Mouse (Mus musculus): ENCODE results near the gene Gnl3l. TPM values are rescaled to one million over a fixed set of nuclear protein-coding genes. Genes with fewer than 3 reads are reported as not detected.

The Gnl3l gene
- polyA plus RNA-seq, 1 experiment = 79.7 TPM

DNA sequence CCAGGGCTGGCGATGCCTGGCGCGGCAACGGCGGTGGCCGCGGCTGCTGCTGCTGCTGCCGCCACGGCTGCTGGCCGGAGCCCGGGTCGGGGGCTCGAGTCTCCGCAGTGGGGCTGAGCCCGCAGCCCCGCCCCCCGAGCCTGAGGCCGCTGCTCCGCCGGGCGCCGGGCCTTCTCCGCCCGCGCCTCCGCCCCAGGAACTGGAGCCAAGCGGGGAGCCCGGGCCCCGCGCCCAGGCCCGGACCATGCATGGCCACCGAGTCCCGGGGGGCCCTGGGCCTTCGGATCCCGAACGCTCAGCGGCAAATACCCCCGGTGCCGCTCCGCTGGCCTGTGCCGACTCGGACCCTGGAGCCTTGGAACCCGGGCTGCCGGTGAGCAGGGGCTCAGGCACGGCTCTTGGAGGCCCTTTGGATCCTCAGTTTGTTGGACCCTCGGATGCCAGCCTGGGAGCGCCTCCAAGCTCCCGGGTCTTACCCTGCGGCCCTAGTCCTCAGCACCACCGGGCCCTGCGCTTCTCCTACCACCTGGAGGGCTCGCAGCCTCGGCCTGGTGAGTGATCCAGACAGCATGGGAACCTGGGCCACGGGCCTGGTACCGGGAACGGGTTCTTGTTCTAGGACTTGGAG lies 30.4 kb upstream of the Gnl3l start:
- peak overlapping the region; percentile 89 for H3K27ac ChIP-seq (ENCODE audit: insufficient read depth, low read length)
- TF ChIP-seq CTCF (IDR thresholded peaks at IDR 0.05; ENCODE audit: extremely low read depth, insufficient read depth, low read length) (no peak), POLR2A (IDR thresholded peaks at IDR 0.05; ENCODE audit: extremely low read depth, insufficient read depth, low read length) (no peak)
- H3K4me3 ChIP-seq (ENCODE audit: insufficient read depth, low read length) = peak overlapping the region; percentile 51
- no peaks in the 10 kb centered on the region for H3K4me1 ChIP-seq (ENCODE audit: control insufficient read depth, insufficient read depth, low read length)

DNA sequence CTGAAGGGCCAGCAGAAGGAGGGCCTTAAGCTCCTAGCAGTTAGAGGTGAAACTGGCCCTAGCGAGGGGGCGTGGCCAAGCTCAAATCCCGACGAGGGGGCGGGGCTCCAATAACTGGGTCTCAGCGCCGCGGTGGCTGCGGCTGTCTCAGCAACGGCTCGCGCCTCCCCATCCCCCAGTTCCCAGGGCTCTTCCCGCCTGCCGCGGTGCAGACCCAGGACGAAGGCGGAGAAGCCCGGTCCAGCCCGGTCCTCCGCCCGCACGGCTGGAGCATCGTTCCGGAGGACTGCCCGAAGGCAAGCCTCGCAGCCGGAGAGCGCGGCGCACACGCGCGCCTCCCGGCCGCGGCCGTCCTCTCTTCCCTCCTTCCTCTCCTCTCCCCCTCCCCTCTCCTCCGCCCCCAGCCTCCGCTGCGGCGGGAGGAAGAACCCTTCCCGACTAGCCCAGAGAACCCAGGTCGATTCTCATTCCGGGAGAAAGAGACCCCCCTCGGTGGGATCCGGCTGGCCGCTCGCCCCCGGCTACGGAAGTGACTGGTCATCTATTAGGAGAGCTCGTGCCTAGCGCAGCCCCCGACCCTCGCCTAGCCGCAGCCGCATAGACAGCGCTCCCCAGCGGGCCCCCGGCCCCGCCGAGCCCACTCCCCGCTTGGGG lies 29.8 kb upstream of the Gnl3l start:
- Histone ChIP-seq H3K4me1 (ENCODE audit: control insufficient read depth, insufficient read depth, low read length) (no peaks in the 10 kb centered on the region), H3K4me3 (ENCODE audit: insufficient read depth, low read length) (peak overlapping the region; percentile 51), H3K27ac (ENCODE audit: insufficient read depth, low read length) (peak overlapping the region; percentile 89)
- no peak for TF ChIP-seq CTCF (IDR thresholded peaks at IDR 0.05; ENCODE audit: extremely low read depth, insufficient read depth, low read length)
- 0 out of 2 replicates have a peak, but pooled peaks have one; percentile 28 for TF ChIP-seq POLR2A (IDR thresholded peaks at IDR 0.05; ENCODE audit: extremely low read depth, insufficient read depth, low read length)

DNA sequence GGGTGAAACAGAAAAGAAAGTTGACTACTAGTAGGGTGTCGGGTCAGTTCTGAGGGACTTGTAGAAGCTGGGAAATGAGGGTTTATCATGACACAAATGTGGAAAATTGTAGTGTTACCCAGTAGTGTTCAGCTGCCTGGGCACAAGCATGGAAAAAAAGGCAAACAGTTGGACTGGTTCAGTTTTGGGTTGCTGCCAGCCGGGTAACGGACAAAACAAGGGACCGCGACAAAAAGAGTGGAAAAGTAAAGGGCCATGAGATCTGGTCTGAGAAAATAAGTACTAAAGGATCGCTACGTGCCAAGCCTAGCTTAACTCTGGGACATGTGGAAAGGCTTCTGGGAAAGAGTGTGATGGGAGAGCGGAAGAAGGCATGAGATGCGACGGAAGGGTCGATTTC lies 29.2 kb upstream of the Gnl3l start:
- no peak for TF ChIP-seq CTCF (IDR thresholded peaks at IDR 0.05; ENCODE audit: extremely low read depth, insufficient read depth, low read length)
- no peak for TF ChIP-seq POLR2A (IDR thresholded peaks at IDR 0.05; ENCODE audit: extremely low read depth, insufficient read depth, low read length)
- no peaks in the 10 kb centered on the region for H3K4me1 ChIP-seq (ENCODE audit: control insufficient read depth, insufficient read depth, low read length)
- peak overlapping the region; percentile 51 for H3K4me3 ChIP-seq (ENCODE audit: insufficient read depth, low read length)
- no peak overlapping the region; the same call in 1 of the 2 replicates for H3K27ac ChIP-seq (ENCODE audit: insufficient read depth, low read length)

DNA sequence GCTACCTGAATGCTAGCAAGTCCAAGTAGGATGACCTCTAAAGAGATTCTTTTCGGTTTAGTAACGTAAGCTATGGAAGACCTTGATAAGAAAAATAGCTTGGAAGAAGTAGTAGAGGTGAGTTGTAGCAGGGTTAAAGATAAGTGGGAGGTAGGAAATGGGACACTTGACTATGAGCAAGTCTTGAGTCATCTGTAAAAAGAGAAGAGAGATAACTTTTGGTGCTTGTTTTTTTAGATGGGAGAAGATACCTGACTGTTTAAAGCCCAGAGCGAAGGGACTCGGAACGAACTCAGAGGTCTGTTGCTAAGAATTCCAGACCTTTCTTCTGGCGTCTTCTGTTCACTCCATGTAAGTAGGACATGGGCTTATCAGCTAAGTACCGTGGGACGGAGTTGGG lies 28.7 kb upstream of the Gnl3l start, which contains the start of gene Fgd1:
TSS of gene Fgd1 (plus strand) at position 301 of the 400 bp plus-strand sequence.
- TF ChIP-seq CTCF (IDR thresholded peaks at IDR 0.05; ENCODE audit: extremely low read depth, insufficient read depth, low read length) (no peak), POLR2A (IDR thresholded peaks at IDR 0.05; ENCODE audit: extremely low read depth, insufficient read depth, low read length) (no peak)
- no peaks in the 10 kb centered on the region for H3K4me1 ChIP-seq (ENCODE audit: control insufficient read depth, insufficient read depth, low read length)
- H3K4me3 ChIP-seq (ENCODE audit: insufficient read depth, low read length) = peak within 1 kb of the TSS; percentile 51
- peak within 1 kb of the TSS; percentile 89 for H3K27ac ChIP-seq (ENCODE audit: insufficient read depth, low read length)

DNA sequence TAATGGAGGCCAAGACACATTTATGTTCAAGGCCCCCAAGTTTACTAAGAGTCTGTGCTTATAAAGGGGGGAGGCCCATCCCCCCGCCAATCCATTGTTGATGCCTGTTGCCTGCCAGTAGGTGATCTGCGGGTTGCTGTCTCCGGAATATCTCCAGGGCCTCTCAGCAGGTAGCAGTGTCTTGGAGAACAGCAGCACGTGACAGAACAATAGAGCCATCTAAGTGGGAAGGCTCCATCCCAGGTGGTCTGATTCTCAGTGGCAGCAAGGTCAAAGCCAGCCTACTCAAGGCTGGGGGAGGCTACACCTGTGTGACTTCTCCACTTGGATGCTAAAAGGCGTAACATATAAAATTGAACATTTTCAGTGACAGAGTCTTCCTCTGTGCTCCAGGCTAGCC lies 24.1 kb upstream of the Gnl3l start:
- Histone ChIP-seq H3K4me1 (ENCODE audit: control insufficient read depth, insufficient read depth, low read length) (no peaks in the 10 kb centered on the region), H3K4me3 (ENCODE audit: insufficient read depth, low read length) (no peak overlapping the region), H3K27ac (ENCODE audit: insufficient read depth, low read length) (no peak overlapping the region)
- TF ChIP-seq POLR2A (IDR thresholded peaks at IDR 0.05; ENCODE audit: extremely low read depth, insufficient read depth, low read length) = no peak
- TF ChIP-seq CTCF (IDR thresholded peaks at IDR 0.05; ENCODE audit: extremely low read depth, insufficient read depth, low read length) = no peak

DNA sequence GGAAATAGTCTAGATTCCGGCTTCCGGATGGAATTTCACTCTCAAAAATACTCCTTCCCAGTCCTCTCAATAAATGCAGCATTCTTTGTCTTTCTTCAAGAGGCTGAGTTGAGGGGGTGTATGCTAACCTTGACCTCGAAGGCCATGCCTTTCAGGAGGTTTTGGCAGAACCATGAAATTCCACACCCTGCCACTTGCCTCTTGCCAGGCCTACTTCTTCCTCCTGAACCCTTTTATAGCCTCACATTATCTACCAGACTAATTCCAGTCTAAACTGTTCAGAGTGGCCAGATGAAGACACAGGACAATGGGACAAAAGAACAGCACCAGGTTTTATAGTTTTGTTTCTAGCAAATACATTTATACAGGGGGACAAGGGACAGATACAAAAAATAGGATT lies 14.3 kb upstream of the Gnl3l start:
- H3K4me3 ChIP-seq (ENCODE audit: insufficient read depth, low read length) = no peak overlapping the region
- no peaks in the 10 kb centered on the region for H3K4me1 ChIP-seq (ENCODE audit: control insufficient read depth, insufficient read depth, low read length)
- no peak for TF ChIP-seq POLR2A (IDR thresholded peaks at IDR 0.05; ENCODE audit: extremely low read depth, insufficient read depth, low read length)
- TF ChIP-seq CTCF (IDR thresholded peaks at IDR 0.05; ENCODE audit: extremely low read depth, insufficient read depth, low read length) = no peak
- no peak overlapping the region for H3K27ac ChIP-seq (ENCODE audit: insufficient read depth, low read length)

DNA sequence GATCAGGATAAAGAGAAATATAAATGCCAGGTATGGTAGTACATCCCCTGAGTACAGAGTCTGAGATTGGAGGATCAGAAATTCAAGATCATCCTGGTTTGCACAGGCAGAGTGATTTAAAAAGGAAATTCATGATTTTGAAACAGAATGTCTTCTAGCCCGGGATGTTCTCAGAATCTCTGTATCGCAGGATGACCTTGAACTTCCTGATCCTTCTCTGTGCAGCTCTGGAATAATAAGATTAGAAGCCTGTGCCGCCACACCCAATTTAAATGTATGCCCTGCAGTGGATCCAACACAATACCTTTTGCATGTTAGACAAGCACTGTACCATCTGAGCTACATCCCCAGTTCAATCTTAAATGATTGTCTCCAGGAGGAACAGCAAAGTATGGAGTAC lies 1.7 kb upstream of the Gnl3l start:
- Histone ChIP-seq H3K4me3 (ENCODE audit: insufficient read depth, low read length) (no peak overlapping the region), H3K27ac (ENCODE audit: insufficient read depth, low read length) (no peak overlapping the region), H3K4me1 (ENCODE audit: control insufficient read depth, insufficient read depth, low read length) (no peaks in the 10 kb centered on the region)
- no peak for TF ChIP-seq CTCF (IDR thresholded peaks at IDR 0.05; ENCODE audit: extremely low read depth, insufficient read depth, low read length)
- no peak for TF ChIP-seq POLR2A (IDR thresholded peaks at IDR 0.05; ENCODE audit: extremely low read depth, insufficient read depth, low read length)

DNA sequence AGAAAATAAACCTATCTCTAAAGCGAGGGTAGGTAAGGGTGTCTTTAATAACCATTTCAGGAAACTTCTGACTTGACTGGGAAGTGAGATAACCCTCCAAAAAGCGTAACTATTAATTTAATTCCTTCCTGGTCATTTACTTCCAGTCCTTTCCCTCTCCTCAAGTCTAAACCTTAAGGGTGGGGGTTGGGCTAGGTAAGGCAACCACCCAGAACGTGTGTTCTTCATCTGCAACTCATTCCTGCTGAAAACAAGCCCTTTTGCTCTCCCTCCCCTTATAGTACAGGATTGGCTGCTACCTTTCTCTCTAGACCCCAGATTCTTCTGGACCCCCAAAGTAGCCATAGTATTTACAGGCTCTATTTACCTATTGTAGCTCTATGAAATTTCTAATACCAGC lies 775 bp upstream of the Gnl3l start:
- Histone ChIP-seq H3K27ac (ENCODE audit: insufficient read depth, low read length) (0 out of 2 replicates have a peak overlapping the region, but pooled peaks have one; percentile 83), H3K4me1 (ENCODE audit: control insufficient read depth, insufficient read depth, low read length) (no peaks in the 10 kb centered on the region), H3K4me3 (ENCODE audit: insufficient read depth, low read length) (peak overlapping the region; percentile 83)
- no peak for TF ChIP-seq POLR2A (IDR thresholded peaks at IDR 0.05; ENCODE audit: extremely low read depth, insufficient read depth, low read length)
- no peak for TF ChIP-seq CTCF (IDR thresholded peaks at IDR 0.05; ENCODE audit: extremely low read depth, insufficient read depth, low read length)

DNA sequence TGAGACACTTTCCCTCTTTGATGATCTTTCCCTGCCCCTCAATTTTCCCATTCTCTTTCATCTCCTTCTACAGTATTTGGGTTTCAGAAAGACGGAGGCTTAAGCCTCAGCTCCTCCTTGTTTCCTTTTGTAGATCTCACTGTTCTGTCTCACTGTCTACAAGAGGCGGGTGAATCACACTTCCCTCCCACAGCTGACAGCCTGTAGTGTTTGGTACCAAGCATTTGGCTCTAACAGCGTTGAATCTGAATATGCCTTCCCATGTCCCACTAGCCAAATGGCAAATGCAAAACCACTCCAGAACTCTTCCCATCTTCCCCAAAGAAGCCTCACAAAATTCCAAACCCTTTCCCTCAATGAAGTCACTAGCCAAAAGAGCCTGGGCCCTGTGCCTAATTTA lies 20.3 kb downstream of the Gnl3l start:
- Histone ChIP-seq H3K27ac (ENCODE audit: insufficient read depth, low read length) (no peak overlapping the region), H3K4me3 (ENCODE audit: insufficient read depth, low read length) (no peak overlapping the region), H3K4me1 (ENCODE audit: control insufficient read depth, insufficient read depth, low read length) (no peaks in the 10 kb centered on the region; the same call in 1 of the 2 replicates)
- TF ChIP-seq POLR2A (IDR thresholded peaks at IDR 0.05; ENCODE audit: extremely low read depth, insufficient read depth, low read length) (no peak), CTCF (IDR thresholded peaks at IDR 0.05; ENCODE audit: extremely low read depth, insufficient read depth, low read length) (no peak)

DNA sequence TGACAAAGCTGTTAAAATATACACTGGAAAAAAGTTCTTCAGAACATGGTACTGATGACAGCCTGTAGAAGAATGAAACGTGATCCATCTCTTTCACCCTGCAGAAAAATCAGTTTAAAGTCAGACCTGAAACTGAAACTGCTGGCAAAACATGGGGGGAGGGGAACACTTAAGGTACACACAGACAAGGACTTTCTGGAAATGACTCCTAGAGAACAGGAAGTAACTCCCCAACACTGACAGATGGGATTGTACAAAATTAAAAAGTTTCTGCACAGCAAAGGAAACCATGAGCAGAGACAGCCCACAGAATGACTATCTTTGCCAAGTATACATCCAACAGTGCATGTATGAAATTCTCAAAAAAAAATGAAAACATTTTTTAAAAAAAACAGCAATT lies 35.5 kb downstream of the Gnl3l start:
- TF ChIP-seq POLR2A (IDR thresholded peaks at IDR 0.05; ENCODE audit: extremely low read depth, insufficient read depth, low read length) (no peak), CTCF (IDR thresholded peaks at IDR 0.05; ENCODE audit: extremely low read depth, insufficient read depth, low read length) (no peak)
- Histone ChIP-seq H3K4me1 (ENCODE audit: control insufficient read depth, insufficient read depth, low read length) (no peaks in the 10 kb centered on the region), H3K27ac (ENCODE audit: insufficient read depth, low read length) (no peak overlapping the region), H3K4me3 (ENCODE audit: insufficient read depth, low read length) (no peak overlapping the region)
